Mouse (Mus musculus) bone marrow, adult 2 months (tissue): ENCODE data around the gene Atp2c2.

ENCODE experiments used
- CTCF ChIP-seq: fragments of 200-500 bp; IDR thresholded peaks from 2 replicates; pipeline ENCODE4 v1.5.1; 2011; ENCODE audit warnings: low read length, control low read depth; ENCODE audit not compliant: control insufficient read depth, insufficient read depth
- POLR2A ChIP-seq: fragments of 200-500 bp; IDR thresholded peaks from 2 replicates; pipeline ENCODE4 v1.6.1; 2011; ENCODE audit warnings: low read depth, mild to moderate bottlenecking, control low read depth, low read length, borderline replicate concordance; ENCODE audit not compliant: control insufficient read depth

- TF ChIP-seq CTCF, result no peak
- TF ChIP-seq POLR2A, result no peak
Observed at GRCm38 (mm10) chr8:119805275-119805674, 105.5 kb downstream of the Atp2c2 start.
